Mouse (Mus musculus): ENCODE data around the gene Rps6kb2. TPM values are rescaled to one million over a fixed set of nuclear protein-coding genes. Genes with fewer than 3 reads are reported as not detected.

Gene Rps6kb2
- polyA plus RNA-seq, 1 experiment from 2014 or later: 68.2 TPM

DNA sequence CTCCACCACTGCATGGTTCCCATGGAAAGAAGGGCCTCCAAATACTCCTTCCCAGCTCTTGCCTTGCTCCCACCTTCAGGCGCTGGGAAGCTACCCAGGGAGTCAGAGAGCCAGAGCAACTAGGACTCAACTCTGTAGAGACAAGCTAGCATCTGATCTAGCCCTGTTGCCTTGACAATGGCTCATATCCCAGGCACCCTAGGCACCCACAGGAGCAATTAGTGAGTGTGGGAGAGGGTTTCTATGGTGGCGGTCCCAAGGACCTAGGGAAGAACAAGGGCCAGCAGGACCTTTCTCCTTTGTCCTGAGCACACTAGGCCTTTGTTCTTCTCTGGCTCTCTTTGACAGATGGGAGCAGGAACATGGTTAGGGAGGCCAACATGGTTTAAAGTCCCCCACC is 20.5 kb upstream of the Rps6kb2 start:
- H3K4me3 ChIP-seq: no peak overlapping the region
- no peak overlapping the region for H3K27ac ChIP-seq
- H3K9me3 ChIP-seq (replicated peaks): no peaks in the 10 kb centered on the region
- WGBS: 69% methylated on average over 2 of the region's 2 CpGs
- H3K9ac ChIP-seq: no peak overlapping the region
- no peaks in the 10 kb centered on the region for H3K36me3 ChIP-seq
- peaks cover 4% of the 10 kb centered on the region; the same call in 1 of the 2 replicates for H3K27me3 ChIP-seq
- H3K4me2 ChIP-seq (replicated peaks): no peak overlapping the region
- H3K4me1 ChIP-seq: peaks cover 22% of the 10 kb centered on the region
- ATAC-seq (ENCODE audit: low FRiP score): no peak

GRCm38 (mm10) chr19:4181892-4182291 is 18.7 kb upstream of the Rps6kb2 start:
- H3K9ac ChIP-seq: no peak overlapping the region
- no peak overlapping the region for H3K27ac ChIP-seq
- no peak overlapping the region for H3K4me3 ChIP-seq
- no peaks in the 10 kb centered on the region for H3K36me3 ChIP-seq
- H3K4me2 ChIP-seq (replicated peaks): no peak overlapping the region
- H3K27me3 ChIP-seq: no peaks in the 10 kb centered on the region; the same call in 1 of the 2 replicates
- WGBS: 36% methylated on average over 3 of the region's 3 CpGs
- no peak for ATAC-seq (ENCODE audit: low FRiP score)
- no peaks in the 10 kb centered on the region for H3K9me3 ChIP-seq (replicated peaks)
- peaks cover 22% of the 10 kb centered on the region for H3K4me1 ChIP-seq

DNA sequence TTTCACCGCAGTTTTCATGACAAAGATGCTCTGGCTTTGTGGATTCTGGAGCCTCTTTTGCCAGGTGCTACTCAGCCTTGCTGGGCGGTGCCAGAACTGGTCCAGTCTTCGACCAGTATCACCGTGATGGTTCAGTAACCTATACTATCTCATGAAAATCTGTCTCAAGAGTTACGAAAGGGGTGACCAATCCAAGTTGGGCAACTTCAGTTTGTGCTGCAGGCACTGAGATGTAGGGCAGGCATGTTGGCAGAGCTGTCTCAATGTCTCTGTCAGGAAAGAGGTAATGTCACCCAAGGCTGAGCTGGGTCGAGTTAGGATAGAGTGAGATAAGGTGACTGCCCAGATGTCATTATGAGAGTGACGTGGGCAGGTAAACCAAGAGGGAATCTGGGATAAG is 17.3 kb upstream of the Rps6kb2 start:
- no peaks in the 10 kb centered on the region for H3K9me3 ChIP-seq (replicated peaks)
- ATAC-seq (ENCODE audit: low FRiP score): no peak
- H3K27ac ChIP-seq: no peak overlapping the region
- no peak overlapping the region for H3K4me2 ChIP-seq (replicated peaks)
- H3K4me1 ChIP-seq: peaks cover 24% of the 10 kb centered on the region
- no peaks in the 10 kb centered on the region for H3K36me3 ChIP-seq
- H3K9ac ChIP-seq: no peak overlapping the region
- H3K27me3 ChIP-seq: no peaks in the 10 kb centered on the region
- 82% methylated on average over 7 of the region's 7 CpGs for WGBS
- H3K4me3 ChIP-seq: no peak overlapping the region

DNA sequence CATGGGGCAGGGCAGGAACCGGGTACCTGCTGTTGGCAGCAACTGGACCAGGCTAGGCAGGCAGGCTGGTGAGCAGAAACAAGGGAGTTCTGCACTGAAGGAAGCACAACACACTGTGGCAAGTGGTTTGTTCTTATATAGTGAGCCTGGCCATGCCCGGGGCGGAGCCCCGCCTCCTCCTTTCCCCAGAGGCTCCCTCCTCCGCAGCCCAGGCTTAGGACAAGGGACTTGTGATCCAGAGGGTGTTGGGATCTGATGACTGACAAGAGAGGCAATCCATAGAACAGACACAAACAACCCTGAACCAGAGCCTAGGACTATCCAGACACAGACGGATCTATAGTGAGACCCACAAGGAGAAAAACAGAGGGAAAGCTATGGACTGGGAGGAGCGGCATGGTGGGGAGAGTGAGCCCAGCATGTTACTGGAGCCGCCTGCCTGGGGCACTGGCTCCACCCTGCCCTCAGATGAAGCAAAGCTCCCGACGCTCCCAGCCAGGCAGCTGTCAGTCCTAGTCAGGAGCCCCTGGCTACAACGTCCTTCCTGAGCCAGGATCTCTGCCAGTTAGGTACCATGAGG is 12.3 kb upstream of the Rps6kb2 start, which contains the start of gene Carns1:
Gene Carns1, minus strand, starts transcription at position 112 of the 580 bp plus-strand sequence.
- WGBS: 6% methylated on average over 11 of the region's 11 CpGs
- ATAC-seq (ENCODE audit: low FRiP score): peak; percentile 51; the same call in 1 of the 2 replicates
- no peaks in the 10 kb centered on the region for H3K9me3 ChIP-seq (replicated peaks)
- peaks cover 22% of the 10 kb centered on the region for H3K4me1 ChIP-seq
- no peak within 1 kb of the TSS for H3K4me3 ChIP-seq
- H3K27ac ChIP-seq: no peak within 1 kb of the TSS
- no peaks in the 10 kb centered on the region; the same call in 1 of the 2 replicates for H3K27me3 ChIP-seq
- peak within 1 kb of the TSS; percentile 32 for H3K9ac ChIP-seq
- no peaks in the 10 kb centered on the region for H3K36me3 ChIP-seq
- peak within 1 kb of the TSS; percentile 44 for H3K4me2 ChIP-seq (replicated peaks)

DNA sequence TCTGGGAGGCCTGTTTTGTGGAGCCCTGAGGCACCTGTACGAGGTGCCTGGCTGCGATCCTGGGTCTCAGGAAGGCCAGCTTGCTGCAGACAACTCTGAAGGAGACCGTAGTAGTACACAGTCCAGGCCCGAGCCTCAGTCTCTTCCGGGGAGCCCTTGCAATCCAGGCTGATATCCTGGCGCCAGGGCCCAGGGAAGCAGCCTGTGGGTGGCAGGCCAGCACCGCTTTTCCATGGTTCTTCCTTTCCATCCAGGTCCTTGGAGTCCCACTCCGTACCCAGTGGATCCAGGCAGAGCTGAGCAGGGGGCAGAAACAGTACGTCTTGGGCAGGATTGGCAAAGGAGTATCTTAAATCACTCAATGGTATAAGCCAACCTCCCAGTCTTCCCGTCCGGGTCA is 9.8 kb upstream of the Rps6kb2 start:
- no peaks in the 10 kb centered on the region for H3K9me3 ChIP-seq (replicated peaks)
- no peak overlapping the region for H3K4me2 ChIP-seq (replicated peaks)
- H3K27me3 ChIP-seq: no peaks in the 10 kb centered on the region; the same call in 1 of the 2 replicates
- no peak overlapping the region for H3K27ac ChIP-seq
- no peaks in the 10 kb centered on the region for H3K36me3 ChIP-seq
- H3K9ac ChIP-seq: no peak overlapping the region
- peaks cover 30% of the 10 kb centered on the region for H3K4me1 ChIP-seq
- H3K4me3 ChIP-seq: no peak overlapping the region
- 56% methylated on average over 11 of the region's 11 CpGs for WGBS
- no peak for ATAC-seq (ENCODE audit: low FRiP score)

GRCm38 (mm10) chr19:4171393-4172290 is 8.5 kb upstream of the Rps6kb2 start:
- Histone ChIP-seq H3K9me3 (replicated peaks) (no peaks in the 10 kb centered on the region), H3K4me2 (replicated peaks) (no peak overlapping the region), H3K9ac (peak overlapping the region; percentile 35), H3K27ac (no peak overlapping the region), H3K36me3 (no peaks in the 10 kb centered on the region), H3K4me3 (no peak overlapping the region), H3K27me3 (no peaks in the 10 kb centered on the region; the same call in 1 of the 2 replicates), H3K4me1 (peaks cover 30% of the 10 kb centered on the region)
- no peak for ATAC-seq (ENCODE audit: low FRiP score)
- 72% methylated on average over 13 of the region's 13 CpGs for WGBS

DNA sequence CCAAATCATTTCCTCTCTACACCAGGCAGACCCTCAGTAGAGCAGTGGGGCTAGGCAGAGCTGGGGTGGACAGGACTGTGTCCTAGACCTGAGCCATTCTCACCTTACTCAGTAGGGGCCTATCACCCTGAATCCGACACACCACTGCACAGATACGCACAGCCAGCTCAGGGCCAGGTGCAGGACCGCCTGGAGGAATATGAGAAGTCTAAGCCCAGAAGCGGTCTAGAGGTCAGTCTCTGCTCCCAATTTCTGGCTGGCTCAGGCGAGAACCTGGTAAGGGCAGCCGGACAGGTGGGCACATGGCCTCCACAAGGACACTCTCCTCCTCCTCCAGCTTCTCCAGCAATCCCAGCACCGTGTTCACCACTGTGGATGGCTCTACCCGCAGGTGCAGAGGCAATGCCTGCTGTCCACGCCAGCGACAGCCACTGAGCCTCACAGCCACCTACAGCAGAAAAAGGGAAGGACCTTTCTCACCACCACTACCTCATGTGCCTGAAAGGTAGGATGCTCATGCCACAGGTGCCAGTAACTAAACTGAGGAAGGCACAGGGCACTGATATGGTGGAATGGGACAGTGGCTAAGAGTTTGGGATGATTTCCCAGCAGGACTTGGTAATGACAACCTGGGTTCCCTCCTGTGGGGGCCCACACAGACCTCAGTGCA is 7.7 kb upstream of the Rps6kb2 start:
- Histone ChIP-seq H3K9ac (peak overlapping the region; percentile 35), H3K27ac (no peak overlapping the region), H3K4me1 (peaks cover 29% of the 10 kb centered on the region), H3K27me3 (no peaks in the 10 kb centered on the region; the same call in 1 of the 2 replicates), H3K9me3 (replicated peaks) (no peaks in the 10 kb centered on the region), H3K4me3 (no peak overlapping the region), H3K4me2 (replicated peaks) (no peak overlapping the region), H3K36me3 (no peaks in the 10 kb centered on the region)
- no peak for ATAC-seq (ENCODE audit: low FRiP score)
- 90% methylated on average over 10 of the region's 10 CpGs for WGBS

- H3K27me3 ChIP-seq: no peaks in the 10 kb centered on the region; the same call in 1 of the 2 replicates
- H3K36me3 ChIP-seq: no peaks in the 10 kb centered on the region
- 7% methylated on average over 27 of the region's 27 CpGs for WGBS
- peak overlapping the region; percentile 41 for H3K4me3 ChIP-seq
- peak overlapping the region; percentile 76 for H3K4me2 ChIP-seq (replicated peaks)
- peak overlapping the region; percentile 78 for H3K9ac ChIP-seq
- no peaks in the 10 kb centered on the region for H3K9me3 ChIP-seq (replicated peaks)
- peak; percentile 71 for ATAC-seq (ENCODE audit: low FRiP score)
- H3K4me1 ChIP-seq: peaks cover 18% of the 10 kb centered on the region
- peak overlapping the region; percentile 88 for H3K27ac ChIP-seq
Measured at GRCm38 (mm10) chr19:4169810-4170209, 6.7 kb upstream of the Rps6kb2 start.

DNA sequence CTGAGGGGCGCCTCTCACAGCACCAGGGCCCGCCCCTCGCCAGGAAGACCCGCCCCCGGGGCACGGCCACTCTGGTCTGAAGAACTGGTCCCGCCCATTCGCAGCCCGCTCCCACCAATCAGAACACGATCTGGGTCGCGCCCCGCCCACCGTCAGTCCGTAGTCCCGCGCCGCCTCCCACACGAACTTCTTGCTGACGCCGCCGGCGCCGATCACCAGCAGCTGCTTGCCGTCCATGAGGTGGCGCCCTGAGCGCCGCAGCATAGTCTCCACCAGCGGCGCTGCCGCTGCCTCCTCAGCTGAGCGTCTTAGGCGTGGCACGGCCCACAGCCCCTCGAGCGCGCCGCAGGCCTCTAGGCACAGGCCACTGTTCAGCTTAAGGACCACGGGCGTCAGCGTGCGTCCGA is 6.2 kb upstream of the Rps6kb2 start:
- no peaks in the 10 kb centered on the region for H3K9me3 ChIP-seq (replicated peaks)
- H3K4me1 ChIP-seq: peaks cover 16% of the 10 kb centered on the region
- H3K27ac ChIP-seq: peak overlapping the region; percentile 88
- peak overlapping the region; percentile 76 for H3K4me2 ChIP-seq (replicated peaks)
- no peaks in the 10 kb centered on the region for H3K36me3 ChIP-seq
- WGBS: under 1% methylated on average over 42 of the region's 43 CpGs
- no peaks in the 10 kb centered on the region for H3K27me3 ChIP-seq
- H3K9ac ChIP-seq: peak overlapping the region; percentile 78
- peak; percentile 93 for ATAC-seq (ENCODE audit: low FRiP score)
- H3K4me3 ChIP-seq: peak overlapping the region; percentile 41

- Histone ChIP-seq H3K4me3 (no peak overlapping the region), H3K27me3 (no peaks in the 10 kb centered on the region), H3K27ac (no peak overlapping the region), H3K9me3 (replicated peaks) (no peaks in the 10 kb centered on the region), H3K36me3 (no peaks in the 10 kb centered on the region; the same call in 1 of the 2 replicates), H3K9ac (peak overlapping the region; percentile 29; the same call in 1 of the 2 replicates), H3K4me1 (peaks cover 26% of the 10 kb centered on the region), H3K4me2 (replicated peaks) (no peak overlapping the region)
- 88% methylated on average over 9 of the region's 9 CpGs for WGBS
- no peak for ATAC-seq (ENCODE audit: low FRiP score)
Measured at GRCm38 (mm10) chr19:4166678-4167476, 3.7 kb upstream of the Rps6kb2 start.

DNA sequence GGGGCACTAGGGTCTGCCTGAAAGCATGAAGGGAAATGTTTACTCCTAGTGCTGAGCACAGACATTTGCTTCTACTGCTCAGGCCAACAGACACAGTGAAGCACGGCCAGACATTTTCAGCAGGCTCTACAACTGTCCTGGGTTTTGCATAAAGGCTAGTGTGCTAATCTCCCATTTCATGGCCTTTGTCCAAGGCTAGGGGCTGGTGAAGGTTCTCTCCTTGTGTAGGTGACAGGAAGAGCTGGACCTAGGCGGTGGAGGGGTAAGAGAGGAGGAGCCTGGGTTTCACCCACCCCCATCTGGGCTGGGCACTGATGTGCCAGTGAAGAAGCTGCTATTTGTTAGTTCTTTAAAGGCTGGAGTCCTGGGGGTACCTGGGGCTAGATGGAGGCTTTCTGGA is 1.6 kb upstream of the Rps6kb2 start:
- Histone ChIP-seq H3K27ac (no peak overlapping the region), H3K27me3 (no peaks in the 10 kb centered on the region), H3K4me3 (no peak overlapping the region), H3K36me3 (peaks cover 17% of the 10 kb centered on the region), H3K4me2 (replicated peaks) (no peak overlapping the region), H3K9me3 (replicated peaks) (no peaks in the 10 kb centered on the region), H3K9ac (no peak overlapping the region), H3K4me1 (peaks cover 11% of the 10 kb centered on the region)
- no peak for ATAC-seq (ENCODE audit: low FRiP score)
- 64% methylated on average over 2 of the region's 2 CpGs for WGBS

Data from hindbrain, embryonic 12.5 days (tissue).